ENCODE assay signal across 1 mouse cellular context in the genomic region with DNA sequence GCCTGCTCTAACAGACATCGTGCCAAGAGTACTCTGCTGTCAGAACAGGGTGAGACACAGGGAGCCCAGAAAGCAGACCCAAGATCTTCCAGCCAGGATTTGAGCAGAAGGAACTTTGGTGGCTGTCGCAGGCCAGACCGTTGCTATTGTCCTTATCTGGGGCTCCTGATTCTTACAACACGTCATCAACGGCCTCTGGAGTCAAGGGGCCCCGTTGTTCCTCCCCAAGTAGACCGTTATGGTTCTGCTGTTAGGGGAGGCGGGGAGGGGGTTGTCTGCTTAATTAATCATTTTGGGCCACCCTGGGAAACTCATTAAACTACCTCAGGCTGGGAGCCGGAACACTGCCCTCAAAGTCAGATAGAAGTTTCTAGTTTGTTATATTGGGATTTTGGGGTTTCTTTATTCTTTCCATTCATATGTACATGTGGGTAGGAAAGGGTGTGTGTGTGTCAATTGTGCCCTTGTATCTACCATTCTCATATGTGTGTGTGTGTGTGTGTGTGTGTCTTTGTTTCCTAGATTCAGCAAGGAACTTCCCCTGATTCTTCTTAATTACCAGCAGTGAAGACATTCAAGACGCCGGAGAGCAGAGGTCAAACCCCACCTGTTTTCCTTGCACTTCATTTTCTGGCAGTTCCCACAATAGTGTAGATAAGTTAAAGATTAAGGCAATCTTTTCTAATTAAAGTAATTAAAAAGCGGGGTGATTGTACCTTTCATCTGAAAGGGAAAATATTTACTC.
A peak's percentile ranks its signal among the peaks of the same experiment; 100 is the strongest.
TF ChIP-seq lines count a peak whose summit lies in the region.

No protein-coding gene starts in this region.

TF ChIP-seq in MEL, 35 proteins besides CTCF, POLR2A, EP300 and RAD21 (continued from another document):
- TF ChIP-seq MYB (IDR thresholded peaks at IDR 0.05; ENCODE audit: low read depth, low read length) (peak; percentile 100), KAT2A (conservative IDR thresholded peaks at IDR 0.05; ENCODE audit: low read depth, low read length) (no peak), ZC3H11A (IDR thresholded peaks at IDR 0.05; ENCODE audit: low read depth, low read length) (no peak), BHLHE40 (IDR thresholded peaks at IDR 0.05; ENCODE audit: borderline replicate concordance, low read depth, low read length) (0 out of 2 replicates have a peak, but pooled peaks have one; percentile 3), SMC3 (IDR thresholded peaks at IDR 0.05; ENCODE audit: low read depth, low read length) (no peak), GABPA (IDR thresholded peaks at IDR 0.05; ENCODE audit: low read depth, low read length) (no peak), HCFC1 (IDR thresholded peaks at IDR 0.05; ENCODE audit: low read depth, low read length) (peak; percentile 60), ZNF384 (IDR thresholded peaks at IDR 0.05; ENCODE audit: low read depth, low read length) (no peak), ZKSCAN1 (IDR thresholded peaks at IDR 0.05; ENCODE audit: low read depth, low read length) (no peak; the same call in 1 of the 2 replicates), ZMIZ1 (IDR thresholded peaks at IDR 0.05; ENCODE audit: low read depth, low read length) (peak; percentile 56), TAL1 (IDR thresholded peaks at IDR 0.05; ENCODE audit: low read length) (peak; percentile 69), POLR2AphosphoS2 (IDR thresholded peaks at IDR 0.05; ENCODE audit: low read length) (peak; percentile 55; the same call in 1 of the 2 replicates)
